Mouse (Mus musculus) embryonic facial prominence, embryonic 12.5 days (tissue): ENCODE measurements at regions not wholly inside any gene's neighbourhood (a gene's known extent, or its start where the extent isn't known, plus 50 kb on each side); places are given as distances from the start of the nearest gene placed in this dataset.

Source experiments
- ATAC-seq: fragments of 200-750 bp; cut with Nextera tagmentation; 2 replicates; pipeline ENCODE4 v1.8.0; 2017; ENCODE audit not compliant: insufficient number of reproducible peaks, insufficient read depth, low FRiP score, low TSS enrichment
- H3K27ac ChIP-seq: fragments of 300-500 bp; sonication (generic); 2 replicates; pipeline ENCODE4 v1.5.1; 2016; ENCODE audit warnings: mild to moderate bottlenecking
- H3K27me3 ChIP-seq: fragments of 300-500 bp; sonication (generic); 2 replicates; pipeline ENCODE4 v1.6.1; 2016; ENCODE audit warnings: mild to moderate bottlenecking, moderate library complexity
- H3K36me3 ChIP-seq: fragments of 300-500 bp; sonication (generic); 2 replicates; pipeline ENCODE4 v1.6.1; 2016; ENCODE audit warnings: mild to moderate bottlenecking
- H3K4me1 ChIP-seq: fragments of 300-500 bp; sonication (generic); 2 replicates; pipeline ENCODE4 v1.6.1; 2016
- H3K4me2 ChIP-seq: fragments of 300-500 bp; sonication (generic); replicated peaks from 2 replicates; pipeline ENCODE4 v1.6.1; 2016; ENCODE audit warnings: mild to moderate bottlenecking, moderate library complexity
- H3K4me3 ChIP-seq: fragments of 300-500 bp; sonication (generic); 2 replicates; pipeline ENCODE4 v1.5.1; 2016; ENCODE audit warnings: mild to moderate bottlenecking
- H3K9ac ChIP-seq: fragments of 300-500 bp; sonication (generic); 2 replicates; pipeline ENCODE4 v1.6.1; 2016; ENCODE audit warnings: mild to moderate bottlenecking, moderate library complexity
- H3K9me3 ChIP-seq: fragments of 300-500 bp; sonication (generic); 2 replicates; pipeline ENCODE4 v1.6.1; 2016; ENCODE audit warnings: mild to moderate bottlenecking, moderate library complexity
- WGBS: fragments of 180-500 bp; shearing (Covaris S2); methylation state at CpG from one replicate; pipeline ENCODE4 v1.1.7; 2016; 5-methylcytosine and 5-hydroxymethylcytosine counted together

DNA sequence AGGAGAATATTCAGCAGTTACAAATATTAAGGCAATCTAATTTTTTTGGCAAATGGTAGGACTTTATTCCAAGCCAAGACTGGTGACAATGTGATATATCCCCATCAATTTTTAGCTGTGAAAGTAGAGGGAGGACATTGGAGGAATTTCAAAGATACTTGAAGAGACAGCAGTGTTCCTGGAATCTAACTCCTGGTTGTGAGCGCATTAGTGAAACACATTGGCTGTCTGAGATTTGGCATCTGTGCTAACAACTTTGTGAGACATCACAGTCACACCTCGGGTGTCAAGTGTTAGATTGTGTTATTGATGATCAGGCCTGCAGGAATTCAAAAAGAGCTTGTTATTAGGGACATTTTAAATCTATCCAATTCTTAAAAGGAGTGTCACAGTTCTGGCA is 71.3 kb upstream of the Peli1 start:
- no peaks in the 10 kb centered on the region for H3K27me3 ChIP-seq
- peaks cover 14% of the 10 kb centered on the region; the same call in 1 of the 2 replicates for H3K4me1 ChIP-seq
- no peak overlapping the region for H3K9ac ChIP-seq
- no peak overlapping the region for H3K27ac ChIP-seq
- H3K36me3 ChIP-seq = no peaks in the 10 kb centered on the region
- H3K9me3 ChIP-seq = no peaks in the 10 kb centered on the region
- ATAC-seq = no peak
- 76% methylated on average over 2 of the region's 2 CpGs for WGBS
- no peak overlapping the region for H3K4me3 ChIP-seq
- H3K4me2 ChIP-seq = no peak overlapping the region

DNA sequence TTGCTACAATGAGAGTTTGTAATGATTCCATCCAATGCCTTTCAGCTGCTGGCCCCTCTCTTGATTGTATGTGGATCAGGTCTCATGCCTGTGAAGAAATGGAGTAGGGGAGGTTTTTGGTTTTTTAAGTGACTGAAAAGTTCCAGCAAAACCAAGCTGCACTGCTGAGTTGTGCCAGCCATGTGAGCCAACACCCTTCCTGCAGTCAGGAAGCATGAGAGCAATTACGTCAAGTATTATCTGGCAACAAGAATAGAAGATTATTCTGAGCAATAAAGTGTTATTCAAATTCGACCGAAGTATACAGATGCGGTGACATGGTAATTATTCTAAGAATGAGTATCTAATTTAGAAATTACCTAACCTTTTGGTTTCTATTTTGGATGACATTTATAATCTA is 67.0 kb upstream of the Peli1 start:
- H3K4me2 ChIP-seq = no peak overlapping the region
- WGBS = 84% methylated on average over 4 of the region's 4 CpGs
- no peak overlapping the region for H3K9ac ChIP-seq
- H3K27ac ChIP-seq = no peak overlapping the region
- H3K27me3 ChIP-seq = no peaks in the 10 kb centered on the region
- no peaks in the 10 kb centered on the region for H3K36me3 ChIP-seq
- no peaks in the 10 kb centered on the region for H3K9me3 ChIP-seq
- H3K4me3 ChIP-seq = no peak overlapping the region
- no peaks in the 10 kb centered on the region for H3K4me1 ChIP-seq
- no peak for ATAC-seq

DNA sequence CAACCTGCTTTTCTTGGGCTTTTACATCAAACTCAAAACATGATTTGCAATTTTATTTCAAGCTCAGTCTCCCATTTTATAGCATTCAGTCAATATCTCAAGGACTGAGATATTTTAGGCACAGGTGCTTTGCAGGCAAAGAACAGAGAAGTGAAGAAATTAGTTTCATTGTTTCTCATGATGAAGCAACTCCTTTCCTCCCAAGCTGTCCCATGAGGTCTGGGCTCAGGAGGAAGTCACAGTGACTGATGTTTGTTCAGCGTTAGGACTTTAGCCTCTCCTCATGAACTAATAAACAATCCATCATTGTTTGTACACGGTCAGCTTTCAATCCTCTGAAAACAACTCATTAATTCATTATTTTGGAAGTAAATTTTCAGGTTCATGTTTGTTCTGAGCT is 66.6 kb upstream of the Peli1 start:
- H3K36me3 ChIP-seq = no peaks in the 10 kb centered on the region
- 55% methylated on average over 2 of the region's 2 CpGs for WGBS
- no peaks in the 10 kb centered on the region for H3K4me1 ChIP-seq
- H3K27me3 ChIP-seq = no peaks in the 10 kb centered on the region
- H3K9ac ChIP-seq = no peak overlapping the region
- no peak for ATAC-seq
- no peaks in the 10 kb centered on the region for H3K9me3 ChIP-seq
- no peak overlapping the region for H3K4me3 ChIP-seq
- H3K27ac ChIP-seq = no peak overlapping the region
- H3K4me2 ChIP-seq = no peak overlapping the region

DNA sequence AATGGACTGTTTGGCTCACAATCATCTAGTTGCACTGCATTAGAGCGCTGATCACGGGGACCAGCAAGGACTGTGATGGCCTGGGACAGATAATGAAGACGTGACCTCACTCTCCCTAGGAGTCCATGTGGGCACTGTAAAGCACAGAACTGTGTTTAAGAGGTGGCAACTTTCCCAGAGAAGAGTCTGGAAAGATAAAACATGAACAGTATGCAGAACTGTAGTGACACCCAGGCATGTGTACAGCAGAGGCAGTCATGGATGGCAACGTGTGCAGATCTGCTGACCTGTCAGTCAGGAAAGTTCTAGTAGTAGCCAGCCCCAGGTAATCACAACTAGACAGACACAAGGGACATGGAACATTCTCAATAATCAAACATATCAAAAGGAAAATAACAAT is 63.8 kb upstream of the Peli1 start:
- WGBS = 90% methylated on average over 4 of the region's 4 CpGs
- ATAC-seq = no peak
- Histone ChIP-seq H3K27me3 (no peaks in the 10 kb centered on the region), H3K4me1 (no peaks in the 10 kb centered on the region), H3K4me3 (no peak overlapping the region), H3K9ac (no peak overlapping the region), H3K36me3 (no peaks in the 10 kb centered on the region), H3K4me2 (no peak overlapping the region), H3K9me3 (no peaks in the 10 kb centered on the region), H3K27ac (no peak overlapping the region)

DNA sequence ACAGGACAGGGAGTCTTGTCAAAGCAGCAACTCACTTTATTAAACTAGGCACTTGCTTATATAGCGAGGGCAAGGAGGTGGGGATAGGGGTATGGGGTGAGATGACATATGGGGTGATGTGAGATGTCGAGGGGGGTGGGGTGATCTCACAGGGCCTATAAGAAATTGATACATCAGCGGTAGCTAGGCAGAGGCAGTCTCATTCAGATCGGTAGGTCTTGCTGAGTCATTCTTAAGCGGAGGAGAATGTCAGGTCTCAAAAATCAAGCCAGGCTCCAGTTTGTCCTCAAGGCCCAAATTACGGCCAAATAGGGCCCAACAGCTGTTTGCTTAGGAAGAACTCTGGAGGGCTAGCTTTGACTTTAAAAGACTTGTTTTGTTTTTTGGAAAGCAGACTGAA is 60.7 kb upstream of the Peli1 start:
- no peak overlapping the region for H3K4me2 ChIP-seq
- no peak for ATAC-seq
- H3K4me3 ChIP-seq = no peak overlapping the region
- H3K4me1 ChIP-seq = no peaks in the 10 kb centered on the region
- H3K9ac ChIP-seq = no peak overlapping the region
- no peaks in the 10 kb centered on the region for H3K36me3 ChIP-seq
- 92% methylated on average over 6 of the region's 6 CpGs for WGBS
- no peak overlapping the region for H3K27ac ChIP-seq
- no peaks in the 10 kb centered on the region for H3K9me3 ChIP-seq
- no peaks in the 10 kb centered on the region for H3K27me3 ChIP-seq

DNA sequence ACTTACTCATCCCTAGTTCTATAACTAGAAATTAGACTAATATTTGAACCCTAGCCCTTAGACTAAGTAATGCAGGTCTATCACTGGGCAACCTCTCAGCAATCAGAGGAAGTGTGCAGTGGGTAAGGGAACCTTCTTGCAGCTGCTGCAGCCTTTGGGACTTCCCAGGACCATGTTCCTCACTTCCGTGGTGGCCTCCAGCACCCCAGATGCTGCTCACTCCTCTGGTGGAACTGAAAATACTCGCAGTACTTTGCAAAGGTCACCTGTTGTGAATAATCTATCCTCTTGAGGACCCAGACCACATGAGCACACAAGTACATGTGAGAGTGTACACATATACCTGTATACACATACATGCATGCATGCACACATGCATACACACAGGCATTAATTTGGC is 59.3 kb upstream of the Peli1 start:
- Histone ChIP-seq H3K4me2 (no peak overlapping the region), H3K4me1 (no peaks in the 10 kb centered on the region), H3K36me3 (no peaks in the 10 kb centered on the region), H3K9ac (no peak overlapping the region), H3K9me3 (no peaks in the 10 kb centered on the region), H3K27ac (no peak overlapping the region), H3K4me3 (no peak overlapping the region), H3K27me3 (no peaks in the 10 kb centered on the region)
- 83% methylated on average over 2 of the region's 2 CpGs for WGBS
- ATAC-seq = no peak

DNA sequence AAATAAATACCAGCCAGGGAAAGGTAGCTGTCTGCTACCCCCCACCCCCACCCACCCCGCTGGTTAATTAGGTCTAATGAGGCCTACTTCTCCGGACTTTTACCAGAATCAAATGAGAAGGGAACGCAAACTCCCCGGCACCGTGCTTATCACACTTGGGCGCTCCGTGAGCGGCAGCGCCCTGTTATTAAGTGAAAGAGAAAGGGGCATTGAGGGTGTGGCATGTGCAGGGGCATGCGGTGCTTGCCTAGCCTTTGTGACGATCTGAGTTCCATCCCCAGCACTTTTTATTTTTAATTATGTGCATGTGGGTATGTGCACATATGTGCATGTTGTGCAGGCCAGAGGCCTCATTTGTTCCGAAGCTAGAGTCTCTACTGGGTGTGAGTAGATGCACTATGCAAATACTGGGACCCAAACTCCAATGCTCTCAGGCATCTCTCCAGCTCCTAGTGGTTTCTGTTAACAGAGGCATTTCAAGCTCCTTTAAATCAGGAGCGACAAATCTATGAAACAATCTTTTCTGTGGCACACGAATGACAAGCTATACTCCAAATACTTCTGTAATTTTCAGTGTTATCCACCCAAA is 57.8 kb upstream of the Peli1 start:
- no peak overlapping the region for H3K9ac ChIP-seq
- no peaks in the 10 kb centered on the region for H3K36me3 ChIP-seq
- H3K9me3 ChIP-seq = no peaks in the 10 kb centered on the region
- no peak overlapping the region for H3K27ac ChIP-seq
- H3K4me3 ChIP-seq = no peak overlapping the region
- no peaks in the 10 kb centered on the region for H3K4me1 ChIP-seq
- H3K27me3 ChIP-seq = no peaks in the 10 kb centered on the region
- no peak for ATAC-seq
- WGBS = 77% methylated on average over 14 of the region's 14 CpGs
- no peak overlapping the region for H3K4me2 ChIP-seq

DNA sequence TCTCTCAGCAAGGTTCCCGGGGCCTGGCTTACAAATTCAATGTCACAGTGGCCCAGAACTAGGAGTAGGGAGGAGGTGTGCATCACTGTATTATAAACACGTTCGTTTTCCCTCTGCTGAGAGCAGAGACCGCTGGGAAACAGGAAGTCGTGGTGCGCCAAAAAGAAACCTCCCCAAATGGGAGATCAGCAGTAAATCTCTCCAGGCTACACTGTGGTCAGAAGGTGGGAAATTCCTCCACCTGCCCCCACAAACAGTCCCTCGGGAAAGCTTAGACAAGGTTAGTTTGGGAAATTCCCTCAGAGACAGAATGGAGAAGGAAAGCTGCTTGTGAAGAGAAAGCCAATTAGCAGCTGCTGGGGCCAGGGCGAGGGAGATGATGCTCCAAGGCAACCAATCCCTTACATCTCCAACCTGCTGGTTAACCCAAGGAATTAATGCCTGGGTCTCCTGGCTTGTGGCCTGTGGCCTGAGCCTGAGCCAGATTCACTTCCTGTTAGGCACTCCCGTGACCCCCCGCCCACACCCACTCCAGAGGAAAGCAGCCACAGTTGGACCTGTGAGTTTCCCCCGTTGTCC is 57.2 kb upstream of the Peli1 start:
- ATAC-seq = no peak
- H3K36me3 ChIP-seq = no peaks in the 10 kb centered on the region
- no peak overlapping the region for H3K27ac ChIP-seq
- no peaks in the 10 kb centered on the region for H3K27me3 ChIP-seq
- no peak overlapping the region for H3K4me3 ChIP-seq
- 59% methylated on average over 11 of the region's 11 CpGs for WGBS
- no peaks in the 10 kb centered on the region for H3K4me1 ChIP-seq
- no peak overlapping the region for H3K9ac ChIP-seq
- H3K9me3 ChIP-seq = no peaks in the 10 kb centered on the region
- no peak overlapping the region for H3K4me2 ChIP-seq

DNA sequence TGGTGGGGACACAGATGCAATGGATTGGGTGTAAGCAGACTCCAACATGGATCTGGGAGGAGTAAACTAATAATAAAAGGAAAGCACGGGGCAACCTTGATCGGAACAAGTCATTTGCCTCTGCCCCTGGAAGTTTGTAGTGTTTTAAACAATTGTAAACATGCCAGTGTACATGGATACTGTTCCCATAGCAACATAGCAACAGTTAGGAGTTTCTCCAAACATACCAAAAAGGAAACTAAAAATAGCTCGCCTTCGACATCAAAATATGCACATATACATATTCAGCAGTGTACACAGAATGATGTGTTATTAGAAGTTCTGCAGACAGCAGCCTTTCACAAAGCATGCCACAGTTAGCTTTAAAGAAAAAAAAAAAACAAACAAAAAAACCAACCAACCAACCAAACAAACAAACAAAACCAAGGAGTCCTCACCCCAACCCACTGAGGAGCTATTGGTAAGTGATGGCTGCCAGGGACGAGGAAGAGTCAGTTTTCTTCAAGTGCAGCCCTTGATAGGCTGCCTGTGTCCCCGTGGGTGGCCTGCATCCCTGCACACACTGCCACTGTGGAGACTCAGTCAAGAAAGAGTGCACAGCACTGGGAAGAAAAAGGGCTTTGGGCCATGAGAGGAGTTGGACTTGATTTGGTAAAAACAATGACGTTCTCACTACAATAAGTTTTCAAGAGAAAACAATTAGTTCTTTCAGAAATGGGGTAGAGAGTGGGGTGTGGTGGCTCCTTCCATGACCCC is 54.8 kb upstream of the Peli1 start:
- Histone ChIP-seq H3K9me3 (no peaks in the 10 kb centered on the region), H3K4me2 (no peak overlapping the region), H3K36me3 (no peaks in the 10 kb centered on the region), H3K27ac (no peak overlapping the region), H3K27me3 (no peaks in the 10 kb centered on the region), H3K9ac (no peak overlapping the region), H3K4me1 (no peaks in the 10 kb centered on the region), H3K4me3 (no peak overlapping the region)
- ATAC-seq = no peak
- WGBS = 69% methylated on average over 7 of the region's 7 CpGs

DNA sequence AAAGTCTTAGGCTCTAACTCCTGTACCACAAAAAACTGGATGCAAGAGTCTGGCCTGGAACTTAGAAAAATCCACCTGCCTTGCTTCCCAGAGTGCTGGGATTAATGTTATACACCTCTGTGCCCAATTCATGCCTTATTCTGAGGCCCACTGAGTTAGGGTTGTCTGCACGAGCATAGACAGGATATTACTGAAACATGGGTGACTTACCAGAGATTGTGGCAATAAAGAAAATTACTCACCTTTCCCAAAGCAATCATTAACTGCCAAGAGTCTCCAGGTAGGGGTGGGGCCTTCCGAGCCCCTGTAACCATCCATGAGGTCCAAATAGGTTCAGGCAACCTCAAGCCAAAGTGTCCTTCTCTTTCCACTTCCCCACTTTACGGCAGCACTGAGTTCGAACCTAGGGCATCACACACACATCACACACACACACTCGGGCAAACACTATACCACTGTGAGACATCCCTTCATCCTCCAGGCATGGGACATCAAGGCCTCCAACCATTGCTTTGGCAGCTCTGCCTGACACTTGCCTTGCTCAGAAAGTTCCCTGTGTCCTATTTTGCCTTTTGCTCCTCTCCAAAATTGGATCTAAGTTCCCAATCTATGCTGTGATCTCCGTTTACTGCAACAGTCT is 53.7 kb upstream of the Peli1 start:
- H3K27ac ChIP-seq = no peak overlapping the region
- H3K36me3 ChIP-seq = no peaks in the 10 kb centered on the region
- no peak overlapping the region for H3K9ac ChIP-seq
- H3K4me2 ChIP-seq = no peak overlapping the region
- H3K9me3 ChIP-seq = no peaks in the 10 kb centered on the region
- H3K27me3 ChIP-seq = no peaks in the 10 kb centered on the region
- no peak for ATAC-seq
- WGBS = 88% methylated on average over 6 of the region's 6 CpGs
- no peaks in the 10 kb centered on the region for H3K4me1 ChIP-seq
- no peak overlapping the region for H3K4me3 ChIP-seq

DNA sequence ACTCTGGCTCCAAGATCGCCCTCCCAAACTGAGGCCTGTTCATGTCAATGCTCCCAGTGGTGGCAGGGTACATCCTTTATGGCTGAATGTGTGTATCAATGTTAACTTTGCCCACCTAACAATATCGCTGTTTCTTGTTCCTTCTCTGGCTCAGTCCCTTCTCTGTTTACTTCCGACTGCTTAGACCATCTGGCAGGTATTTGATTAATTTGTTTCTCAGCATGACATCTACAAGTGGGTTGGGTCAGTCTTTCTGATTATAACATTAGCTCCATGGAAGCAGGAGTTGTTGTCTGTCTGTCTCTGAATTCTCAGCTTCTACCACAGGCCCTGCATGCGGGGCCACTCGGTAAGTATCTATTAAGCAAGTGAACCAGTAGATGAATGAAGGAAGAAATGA is 49.9 kb upstream of the Peli1 start:
- H3K9ac ChIP-seq = no peak overlapping the region
- H3K36me3 ChIP-seq = no peaks in the 10 kb centered on the region
- ATAC-seq = no peak
- H3K27me3 ChIP-seq = no peaks in the 10 kb centered on the region
- no peak overlapping the region for H3K4me3 ChIP-seq
- H3K4me2 ChIP-seq = no peak overlapping the region
- H3K4me1 ChIP-seq = no peaks in the 10 kb centered on the region
- no peak overlapping the region for H3K27ac ChIP-seq
- H3K9me3 ChIP-seq = no peaks in the 10 kb centered on the region
- 81% methylated on average over 5 of the region's 5 CpGs for WGBS
